Mouse (Mus musculus): ENCODE measurements at regions not wholly inside any gene's neighbourhood (a gene's known extent, or its start where the extent isn't known, plus 50 kb on each side); places are given as distances from the start of the nearest gene placed in this dataset.

DNA sequence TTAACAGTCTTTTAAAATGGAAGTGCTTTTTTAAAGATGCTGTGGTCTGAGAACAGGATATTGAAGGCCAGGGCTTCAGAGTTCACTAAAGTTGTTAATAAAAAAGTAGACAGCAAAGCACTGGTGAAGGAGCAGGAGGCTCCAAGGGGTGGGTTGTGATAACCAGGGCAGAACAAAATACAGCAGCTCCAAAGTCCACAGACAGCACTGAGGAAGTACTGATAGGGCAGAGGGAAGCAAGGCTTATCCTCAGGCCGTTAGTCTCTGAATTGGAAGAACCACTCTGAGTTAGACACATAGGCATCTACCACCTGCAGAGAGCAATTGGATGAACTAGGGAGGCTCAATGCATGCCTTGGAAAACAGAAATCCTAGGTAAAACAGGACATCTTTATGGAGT is 62.1 kb downstream of the P2ry1 start:
- 54% methylated on average over 1 of the region's 1 CpGs for WGBS
- H3K4me1 ChIP-seq (ENCODE audit: control insufficient read depth, insufficient read depth, insufficient read length) = no peaks in the 10 kb centered on the region
- H3K27me3 ChIP-seq (ENCODE audit: control insufficient read depth, insufficient read depth, low read length) = no peaks in the 10 kb centered on the region
- DNase-seq (ENCODE audit: low read depth in 1 of 2, low spot score in 2 of 2) = no peak
- TF ChIP-seq CTCF (IDR thresholded peaks at IDR 0.05; ENCODE audit: extremely low read depth, insufficient read depth, insufficient read length, insufficient replicate concordance) (no peak), POLR2A (IDR thresholded peaks at IDR 0.05; ENCODE audit: low read depth, low read length) (no peak)
- H3K36me3 ChIP-seq (ENCODE audit: control insufficient read depth, insufficient read depth, low read length) = no peaks in the 10 kb centered on the region
- no peak overlapping the region for H3K27ac ChIP-seq (ENCODE audit: insufficient read depth, low read length)
- H3K4me3 ChIP-seq (ENCODE audit: extremely low read depth, insufficient read depth, insufficient read length) = no peak overlapping the region

DNA sequence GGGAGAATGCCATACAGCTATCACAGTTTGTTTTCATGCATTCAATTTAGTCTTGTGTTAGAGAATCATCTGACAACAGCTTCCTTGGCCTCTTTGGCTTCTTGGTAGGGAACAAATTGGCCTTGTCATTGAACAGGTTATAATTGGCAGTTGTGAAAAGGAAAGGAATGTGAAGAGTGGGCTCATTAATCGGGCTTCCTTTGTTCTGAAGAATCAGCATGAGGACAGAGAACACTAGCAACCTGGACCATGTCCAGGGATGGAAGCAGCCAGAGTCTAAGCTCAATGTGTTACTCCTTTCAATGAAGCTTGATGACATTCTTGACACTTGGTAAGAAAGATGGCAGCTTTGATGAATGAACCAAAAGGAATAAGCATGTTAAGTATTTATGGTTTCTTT is 64.5 kb downstream of the P2ry1 start:
- H3K36me3 ChIP-seq (ENCODE audit: control insufficient read depth, insufficient read depth, low read length) = no peaks in the 10 kb centered on the region

DNA sequence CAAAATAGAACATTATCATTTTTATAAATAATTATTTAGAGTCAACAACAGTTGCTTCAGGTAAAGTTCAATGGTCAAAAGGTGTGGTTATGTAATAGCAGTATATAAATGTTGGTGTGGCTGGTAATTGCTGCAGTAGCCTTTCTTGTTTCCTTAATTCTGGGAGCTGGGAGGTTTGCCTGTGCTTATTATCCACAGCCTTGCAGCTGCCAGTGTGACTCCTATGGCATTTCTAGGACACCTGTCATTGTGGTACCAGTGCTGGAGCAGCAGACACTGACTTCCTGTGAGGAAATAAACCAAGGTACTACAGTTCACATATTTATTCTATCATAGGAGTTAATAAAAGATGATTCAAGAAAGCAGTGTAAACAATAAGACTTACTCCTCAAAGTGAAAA is 65.6 kb downstream of the P2ry1 start:
- H3K36me3 ChIP-seq (ENCODE audit: control insufficient read depth, insufficient read depth, low read length) = no peaks in the 10 kb centered on the region
- TF ChIP-seq POLR2A (IDR thresholded peaks at IDR 0.05; ENCODE audit: low read depth, low read length) (no peak), CTCF (IDR thresholded peaks at IDR 0.05; ENCODE audit: extremely low read depth, insufficient read depth, insufficient read length, insufficient replicate concordance) (no peak)
- H3K27ac ChIP-seq (ENCODE audit: insufficient read depth, low read length) = no peak overlapping the region
- H3K4me3 ChIP-seq (ENCODE audit: extremely low read depth, insufficient read depth, insufficient read length) = no peak overlapping the region
- no peaks in the 10 kb centered on the region for H3K4me1 ChIP-seq (ENCODE audit: control insufficient read depth, insufficient read depth, insufficient read length)
- no peak for DNase-seq (ENCODE audit: low read depth in 1 of 2, low spot score in 2 of 2)
- no peaks in the 10 kb centered on the region for H3K27me3 ChIP-seq (ENCODE audit: control insufficient read depth, insufficient read depth, low read length)

More for the DNA sequence above, 64.5 kb downstream of the P2ry1 start:
- Histone ChIP-seq H3K4me1 (ENCODE audit: control insufficient read depth, insufficient read depth, insufficient read length) (no peaks in the 10 kb centered on the region), H3K4me3 (ENCODE audit: extremely low read depth, insufficient read depth, insufficient read length) (no peak overlapping the region), H3K27ac (ENCODE audit: insufficient read depth, low read length) (no peak overlapping the region), H3K27me3 (ENCODE audit: control insufficient read depth, insufficient read depth, low read length) (no peaks in the 10 kb centered on the region)
- TF ChIP-seq CTCF (IDR thresholded peaks at IDR 0.05; ENCODE audit: extremely low read depth, insufficient read depth, insufficient read length, insufficient replicate concordance) (no peak), POLR2A (IDR thresholded peaks at IDR 0.05; ENCODE audit: low read depth, low read length) (no peak)
- no peak for DNase-seq (ENCODE audit: low read depth in 1 of 2, low spot score in 2 of 2)
- WGBS = 91% methylated on average over 1 of the region's 1 CpGs

DNA sequence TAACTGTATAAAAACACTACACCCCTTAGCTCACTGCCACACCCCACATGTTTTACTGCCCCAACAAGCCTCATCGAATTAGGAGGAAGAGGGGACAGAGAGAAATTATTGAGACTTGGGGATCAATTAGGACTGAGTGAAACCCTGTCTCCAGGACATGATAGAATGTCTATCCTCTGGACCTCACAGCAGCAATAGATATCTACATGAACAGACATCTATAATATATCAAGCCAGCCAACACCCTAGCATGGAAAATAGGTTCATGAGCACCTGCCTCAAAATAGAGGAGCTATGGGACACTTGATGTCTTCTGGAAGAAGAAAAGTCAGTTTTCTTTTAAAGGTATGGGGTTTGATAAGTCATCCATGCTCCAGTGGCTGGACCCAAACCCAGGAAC is 68.4 kb downstream of the P2ry1 start:
- no peak overlapping the region for H3K4me3 ChIP-seq (ENCODE audit: extremely low read depth, insufficient read depth, insufficient read length)
- DNase-seq (ENCODE audit: low read depth in 1 of 2, low spot score in 2 of 2) = no peak
- 93% methylated on average over 1 of the region's 1 CpGs for WGBS
- H3K36me3 ChIP-seq (ENCODE audit: control insufficient read depth, insufficient read depth, low read length) = no peaks in the 10 kb centered on the region
- TF ChIP-seq CTCF (IDR thresholded peaks at IDR 0.05; ENCODE audit: extremely low read depth, insufficient read depth, insufficient read length, insufficient replicate concordance) (no peak), POLR2A (IDR thresholded peaks at IDR 0.05; ENCODE audit: low read depth, low read length) (no peak)
- no peak overlapping the region for H3K27ac ChIP-seq (ENCODE audit: insufficient read depth, low read length)
- H3K27me3 ChIP-seq (ENCODE audit: control insufficient read depth, insufficient read depth, low read length) = no peaks in the 10 kb centered on the region
- no peaks in the 10 kb centered on the region for H3K4me1 ChIP-seq (ENCODE audit: control insufficient read depth, insufficient read depth, insufficient read length)

DNA sequence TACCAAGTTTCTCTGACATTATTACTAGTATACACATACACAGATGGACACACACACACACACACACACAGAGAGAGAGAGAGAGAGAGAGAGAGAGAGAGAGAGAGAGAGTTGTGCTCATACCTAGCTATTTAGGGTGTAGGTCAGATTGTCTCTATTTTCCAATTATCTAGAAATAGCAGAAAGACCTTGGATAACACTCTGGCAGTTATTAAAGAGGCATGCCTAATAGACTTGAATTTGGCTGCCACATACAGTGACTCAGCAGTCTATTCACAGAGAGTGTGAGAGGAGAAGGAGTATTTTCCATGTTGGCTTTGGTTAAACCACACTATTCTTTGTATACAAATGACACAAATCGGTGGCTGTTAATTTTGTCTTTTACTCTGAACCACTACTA is 69.7 kb downstream of the P2ry1 start:
- Histone ChIP-seq H3K27ac (ENCODE audit: insufficient read depth, low read length) (no peak overlapping the region), H3K36me3 (ENCODE audit: control insufficient read depth, insufficient read depth, low read length) (no peaks in the 10 kb centered on the region), H3K27me3 (ENCODE audit: control insufficient read depth, insufficient read depth, low read length) (no peaks in the 10 kb centered on the region), H3K4me3 (ENCODE audit: extremely low read depth, insufficient read depth, insufficient read length) (no peak overlapping the region), H3K4me1 (ENCODE audit: control insufficient read depth, insufficient read depth, insufficient read length) (no peaks in the 10 kb centered on the region)
- TF ChIP-seq CTCF (IDR thresholded peaks at IDR 0.05; ENCODE audit: extremely low read depth, insufficient read depth, insufficient read length, insufficient replicate concordance) (no peak), POLR2A (IDR thresholded peaks at IDR 0.05; ENCODE audit: low read depth, low read length) (no peak)
- WGBS = 68% methylated on average over 1 of the region's 1 CpGs
- DNase-seq (ENCODE audit: low read depth in 1 of 2, low spot score in 2 of 2) = no peak

DNA sequence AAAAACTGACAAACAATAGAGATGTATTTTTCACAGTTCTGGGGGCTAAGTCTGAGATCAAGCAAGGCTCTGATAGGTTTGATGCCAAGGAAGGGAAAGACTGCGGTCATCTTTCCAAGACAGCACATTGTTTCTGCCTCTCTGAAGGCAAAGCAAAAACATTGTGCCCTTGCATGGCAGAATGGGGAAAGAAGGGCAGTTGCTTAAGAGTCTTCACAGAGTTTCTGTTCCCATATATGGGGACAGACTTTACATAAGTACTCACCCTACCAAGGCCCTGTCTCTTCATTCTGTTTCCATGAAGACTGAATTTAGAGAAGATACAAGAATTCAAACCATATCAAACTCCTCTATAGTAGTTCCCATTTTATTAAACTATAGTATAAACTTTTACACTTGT is 70.5 kb downstream of the P2ry1 start:
- Histone ChIP-seq H3K27me3 (ENCODE audit: control insufficient read depth, insufficient read depth, low read length) (no peaks in the 10 kb centered on the region), H3K27ac (ENCODE audit: insufficient read depth, low read length) (no peak overlapping the region), H3K4me1 (ENCODE audit: control insufficient read depth, insufficient read depth, insufficient read length) (no peaks in the 10 kb centered on the region), H3K4me3 (ENCODE audit: extremely low read depth, insufficient read depth, insufficient read length) (no peak overlapping the region), H3K36me3 (ENCODE audit: control insufficient read depth, insufficient read depth, low read length) (no peaks in the 10 kb centered on the region)
- TF ChIP-seq POLR2A (IDR thresholded peaks at IDR 0.05; ENCODE audit: low read depth, low read length) (no peak), CTCF (IDR thresholded peaks at IDR 0.05; ENCODE audit: extremely low read depth, insufficient read depth, insufficient read length, insufficient replicate concordance) (no peak)
- 90% methylated on average over 1 of the region's 1 CpGs for WGBS
- no peak for DNase-seq (ENCODE audit: low read depth in 1 of 2, low spot score in 2 of 2)

DNA sequence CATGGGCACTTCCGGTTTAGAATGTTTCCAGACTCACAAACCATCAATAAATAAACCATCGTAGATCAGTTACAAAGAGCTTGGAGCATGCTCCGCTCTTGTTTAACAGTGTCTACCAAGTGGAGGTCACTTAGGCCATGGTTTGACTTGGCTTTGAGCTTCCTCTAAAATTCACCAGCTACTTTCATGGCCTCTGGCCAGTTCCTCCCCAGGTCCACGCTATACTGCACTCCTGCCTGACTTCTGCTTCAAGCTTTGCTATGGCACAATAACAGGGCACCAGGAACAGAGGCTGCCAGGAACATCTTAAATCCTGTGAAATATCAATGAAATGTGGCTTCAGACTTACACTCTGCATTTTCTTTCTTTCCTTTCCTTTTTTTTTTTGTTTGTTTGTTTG is 71.2 kb downstream of the P2ry1 start:
- H3K27me3 ChIP-seq (ENCODE audit: control insufficient read depth, insufficient read depth, low read length) = no peaks in the 10 kb centered on the region
- no peak overlapping the region for H3K4me3 ChIP-seq (ENCODE audit: extremely low read depth, insufficient read depth, insufficient read length)
- TF ChIP-seq CTCF (IDR thresholded peaks at IDR 0.05; ENCODE audit: extremely low read depth, insufficient read depth, insufficient read length, insufficient replicate concordance) (no peak), POLR2A (IDR thresholded peaks at IDR 0.05; ENCODE audit: low read depth, low read length) (no peak)
- H3K27ac ChIP-seq (ENCODE audit: insufficient read depth, low read length) = no peak overlapping the region
- DNase-seq (ENCODE audit: low read depth in 1 of 2, low spot score in 2 of 2) = no peak
- WGBS = 92% methylated on average over 4 of the region's 4 CpGs
- no peaks in the 10 kb centered on the region for H3K36me3 ChIP-seq (ENCODE audit: control insufficient read depth, insufficient read depth, low read length)
- no peaks in the 10 kb centered on the region for H3K4me1 ChIP-seq (ENCODE audit: control insufficient read depth, insufficient read depth, insufficient read length)
